Mouse (Mus musculus) kidney, adult 2 months (tissue): ENCODE data around the gene Rabac1.

Experiments used
- CTCF ChIP-seq: fragments of 200-500 bp; conservative IDR thresholded peaks from 2 replicates; pipeline ENCODE4 v1.5.1; 2011; ENCODE audit warnings: low read depth, mild to moderate bottlenecking, control low read depth, low read length, moderate library complexity, mixed read lengths; ENCODE audit not compliant: insufficient read depth, insufficient read length
- POLR2A ChIP-seq: fragments of 200-500 bp; IDR thresholded peaks from one replicate; pipeline ENCODE4 v1.6.1; 2011; ENCODE audit warnings: low read depth, low read length, control low read depth

- no peak for TF ChIP-seq CTCF
- TF ChIP-seq POLR2A: no peak
Measured at GRCm38 (mm10) chr7:25008635-25009034, 36.1 kb upstream of the Rabac1 start.
